Comparison of ENCODE assay signal across 13 mouse cellular contexts in the genomic region with DNA sequence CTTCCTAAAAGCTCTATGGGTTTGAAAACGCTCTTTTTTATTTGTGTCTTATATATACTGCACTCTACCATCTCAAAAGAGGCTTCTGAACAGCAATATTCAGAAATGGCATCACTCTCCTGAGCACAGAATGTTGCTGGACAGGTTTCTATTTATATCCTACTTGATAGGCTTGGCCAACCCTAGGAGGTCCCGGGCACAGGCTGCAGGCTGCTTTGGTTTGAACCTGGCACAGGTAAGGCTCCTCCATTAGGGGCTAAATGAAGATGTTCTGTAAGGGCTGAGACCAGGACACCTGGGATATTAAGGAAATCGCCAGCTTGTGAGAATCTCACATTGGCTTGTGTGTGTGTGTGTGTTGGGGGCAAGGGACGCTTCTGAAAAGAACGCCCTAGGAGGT. TPM values are rescaled to one million over a fixed set of nuclear protein-coding genes. Genes with fewer than 3 reads are reported as not detected.
DNase-seq lines count a peak whose midpoint lies in the region; ATAC-seq lines count a peak whose summit lies in the region.
"Had no signal": no experiment of that assay in that cellular context is flagged by ENCODE, and none has a peak within 500 bp of the region (broad histone marks: within the 10 kb centered on the region; RNA-seq: fewer than 3 reads in every experiment).

No protein-coding gene starts in this region.

- peak overlapping the region; percentile 12; the same call in 1 of the 2 replicates for H3K4me2 ChIP-seq in stomach, embryonic 16.5 days (ENCODE audit: low read depth, low read length)
- H3K4me2 ChIP-seq: hindbrain, embryonic 15.5 days; liver, embryonic 12.5 days had no signal

- H3K36me3 ChIP-seq in stomach, embryonic 16.5 days (ENCODE audit: control insufficient read depth, insufficient read depth, low read length) = no peaks in the 10 kb centered on the region
- H3K36me3 ChIP-seq: hindbrain, embryonic 15.5 days; liver, embryonic 12.5 days had no signal

- 0 out of 2 replicates have a peak, but pooled peaks cover 2% of the 10 kb centered on the region for H3K4me1 ChIP-seq in stomach, embryonic 16.5 days (ENCODE audit: control insufficient read depth, insufficient read depth, low read length)
- H3K4me1 ChIP-seq: liver, embryonic 12.5 days had no signal

- no peaks in the 10 kb centered on the region for H3K27me3 ChIP-seq in stomach, embryonic 16.5 days (ENCODE audit: control insufficient read depth, insufficient read depth, low read length)
- H3K27me3 ChIP-seq: hindbrain, embryonic 15.5 days; liver, embryonic 12.5 days had no signal

- no peak for ATAC-seq in cerebellum, adult (ENCODE audit: insufficient number of reproducible peaks, low FRiP score, low TSS enrichment)
- peak; percentile 77; the same call in 1 of the 2 replicates for ATAC-seq in stomach, embryonic 16.5 days (ENCODE audit: insufficient read depth, low FRiP score)
- ATAC-seq: liver, embryonic 12.5 days had no signal

- no peak overlapping the region for H3K4me3 ChIP-seq in stomach, embryonic 16.5 days (replicated peaks; ENCODE audit: low read length)
- H3K4me3 ChIP-seq: erythroblast, embryonic 14.5 days; hindbrain, embryonic 15.5 days; liver, embryonic 12.5 days had no signal

- DNase-seq in cerebellum, postnatal 14 days = peak; percentile 58 to 67
- DNase-seq in kidney, adult 11 months = peak; percentile 74
- DNase-seq in kidney, postnatal 4 days = no peak
- DNase-seq in kidney, postnatal 10 days = peak; percentile 45
- no peak for DNase-seq in embryo, embryonic 9.5 days (ENCODE audit: extremely low spot score)
- no peak for DNase-seq in right cerebral cortex, postnatal 10 days (ENCODE audit: low spot score in 2 of 2)
- DNase-seq: adrenal gland, adult 8-10 months; embryo, embryonic 11 days had no signal

- H3K9me3 ChIP-seq in stomach, embryonic 16.5 days (replicated peaks; ENCODE audit: control insufficient read depth, low read length) = no peaks in the 10 kb centered on the region
- H3K9me3 ChIP-seq: hindbrain, embryonic 15.5 days; liver, embryonic 12.5 days had no signal

- 63% methylated on average over 5 of the region's 5 CpGs for WGBS in stomach, embryonic 16.5 days

- no peak overlapping the region for H3K9ac ChIP-seq in stomach, embryonic 16.5 days (ENCODE audit: low read length)
- H3K9ac ChIP-seq: hindbrain, embryonic 15.5 days; liver, embryonic 12.5 days had no signal

- no peak overlapping the region for H3K27ac ChIP-seq in stomach, embryonic 16.5 days (ENCODE audit: low read length)
- H3K27ac ChIP-seq: hindbrain, embryonic 15.5 days; liver, embryonic 12.5 days had no signal

RNA-seq across cellular contexts. Expression of gene Myo3b, which starts 30.9 kb away (rescaled TPM):
- polyA plus RNA-seq in stomach, embryonic 16.5 days (2015; fragmentation: Nextera tagmentation; extraction: Ambion mirVana) = 0.36 and 0.54 TPM in 2 replicates
- polyA plus RNA-seq: liver, embryonic 12.5 days had no signal

Comparison
In these comparisons a context has a peak if more than half of its experiments do, and no peak if none do; other contexts are left out.
1. DNase-seq: peak in cerebellum, postnatal 14 days (2 of 2), kidney, adult 11 months (single experiment) and kidney, postnatal 10 days (single experiment); none in kidney, postnatal 4 days (0 of 2), embryo, embryonic 9.5 days (single experiment) and right cerebral cortex, postnatal 10 days (0 of 2).